ENCODE assay signal across 8 mouse cellular contexts in genomic region chr4:82435716-82436115, GRCm38 (mm10).
DNase-seq lines count a peak whose midpoint lies in the region; ATAC-seq and TF ChIP-seq lines count a peak whose summit lies in the region.

No protein-coding gene starts in this region.

- no peak for DNase-seq in spleen, adult 2 months (ENCODE audit: low read depth in 1 of 2, low spot score in 2 of 2)
- DNase-seq in spleen, adult 12 weeks (ENCODE audit: low spot score): no peak
- peak; percentile 67 to 89 for DNase-seq in heart, adult 18-20 months
- peak; percentile 65 for DNase-seq in kidney, postnatal 10 days
- DNase-seq in cerebellum, adult 18-20 months: no peak
- DNase-seq in left cerebral cortex, adult 11 months (ENCODE audit: low spot score): no peak
- no peak for DNase-seq in spleen, postnatal 14 days (ENCODE audit: low spot score in 2 of 2)

- H3K9me3 ChIP-seq in neural tube, embryonic 14.5 days (ENCODE audit: control insufficient read depth, low read length): no peaks in the 10 kb centered on the region

- peak; percentile 52; the same call in 1 of the 2 replicates for ATAC-seq in neural tube, embryonic 14.5 days (ENCODE audit: low read depth)

- H3K36me3 ChIP-seq in spleen, adult 2 months (ENCODE audit: control insufficient read depth, insufficient read depth, low read length): no peaks in the 10 kb centered on the region
- H3K36me3 ChIP-seq in neural tube, embryonic 14.5 days (ENCODE audit: control insufficient read depth, insufficient read depth, low read length): no peaks in the 10 kb centered on the region

- TF ChIP-seq CTCF in spleen, adult 2 months (IDR thresholded peaks at IDR 0.05; ENCODE audit: extremely low read depth, insufficient read depth, insufficient read length, insufficient replicate concordance): no peak

- no peak overlapping the region for H3K4me3 ChIP-seq in spleen, adult 2 months (ENCODE audit: extremely low read depth, insufficient read depth, insufficient read length)
- no peak overlapping the region for H3K4me3 ChIP-seq in neural tube, embryonic 14.5 days (ENCODE audit: low read depth, low read length)

- no peak overlapping the region for H3K4me2 ChIP-seq in neural tube, embryonic 14.5 days (ENCODE audit: low read depth, low read length)

- H3K27me3 ChIP-seq in spleen, adult 2 months (ENCODE audit: control insufficient read depth, insufficient read depth, low read length): no peaks in the 10 kb centered on the region
- H3K27me3 ChIP-seq in neural tube, embryonic 14.5 days (ENCODE audit: control insufficient read depth, insufficient read depth, low read length): no peaks in the 10 kb centered on the region

- H3K4me1 ChIP-seq in spleen, adult 2 months (ENCODE audit: control insufficient read depth, insufficient read depth, insufficient read length): no peaks in the 10 kb centered on the region
- peaks cover 8% of the 10 kb centered on the region for H3K4me1 ChIP-seq in neural tube, embryonic 14.5 days (ENCODE audit: control insufficient read depth, insufficient read depth, low read length)

- 40% methylated on average over 5 of the region's 5 CpGs for WGBS in spleen, adult 2 months
- WGBS in neural tube, embryonic 14.5 days: 19% methylated on average over 5 of the region's 5 CpGs

- no peak overlapping the region for H3K9ac ChIP-seq in neural tube, embryonic 14.5 days (replicated peaks; ENCODE audit: low read depth, low read length)

- TF ChIP-seq POLR2A in spleen, adult 2 months (IDR thresholded peaks at IDR 0.05; ENCODE audit: low read depth, low read length): no peak

- H3K27ac ChIP-seq in spleen, adult 2 months (ENCODE audit: insufficient read depth, low read length): 0 out of 2 replicates have a peak overlapping the region, but pooled peaks have one; percentile 9
- no peak overlapping the region for H3K27ac ChIP-seq in neural tube, embryonic 14.5 days (ENCODE audit: low read depth, low read length)

Comparison
In these comparisons a context has a peak if more than half of its experiments do, and no peak if none do; other contexts are left out.
1. DNase-seq: peak in heart, adult 18-20 months (2 of 2) and kidney, postnatal 10 days (single experiment); none in spleen, adult 2 months (0 of 2), spleen, adult 12 weeks (single experiment), cerebellum, adult 18-20 months (0 of 2), left cerebral cortex, adult 11 months (single experiment) and spleen, postnatal 14 days (0 of 2).